Mouse (Mus musculus) MEL (cell line): Measurements from ENCODE around the gene Ksr1.

Source experiments
- BHLHE40 ChIP-seq: IDR thresholded peaks from 2 replicates; pipeline ENCODE4 v1.6.1; 2012; ENCODE audit warnings: low read depth, mild to moderate bottlenecking, inconsistent platforms, low read length, improper control_type of control experiment, borderline replicate concordance
- CHD1 ChIP-seq: IDR thresholded peaks from 2 replicates; pipeline ENCODE4 v1.6.1; 2012; ENCODE audit warnings: low read depth, mild to moderate bottlenecking, inconsistent platforms, low read length, improper control_type of control experiment
- CTCF ChIP-seq, 3 experiments: IDR thresholded peaks in 2 of 3; conservative IDR thresholded peaks in 1 of 3; 2 replicates each; pipeline ENCODE4 v1.5.1; 2011 to 2012; ENCODE audit warnings: low read length in 3 of 3, low read depth in 2 of 3, mild to moderate bottlenecking in 2 of 3, improper control_type of control experiment in 1 of 3, inconsistent platforms in 1 of 3, mixed read lengths in 1 of 3, moderate library complexity in 1 of 3; ENCODE audit not compliant: control insufficient read depth in 1 of 3, insufficient read depth in 1 of 3, poor library complexity in 1 of 3, severe bottlenecking in 1 of 3
- EP300 ChIP-seq, 2 experiments: IDR thresholded peaks; 2 replicates each; pipeline ENCODE4 v1.6.1; 2011; ENCODE audit warnings: improper control_type of control experiment in 2 of 2, low read length in 2 of 2, low read depth in 1 of 2, mild to moderate bottlenecking in 1 of 2
- GABPA ChIP-seq: IDR thresholded peaks from 2 replicates; pipeline ENCODE4 v1.6.1; 2012; ENCODE audit warnings: low read depth, mild to moderate bottlenecking, inconsistent platforms, low read length, improper control_type of control experiment, moderate library complexity
- GATA1 ChIP-seq: IDR thresholded peaks from 2 replicates; pipeline ENCODE4 v1.6.1; 2011; ENCODE audit warnings: low read depth, low read length, improper control_type of control experiment
- POLR2A ChIP-seq, 2 experiments: IDR thresholded peaks; 2 replicates each; pipeline ENCODE4 v1.6.1; 2011 to 2012; ENCODE audit warnings: low read length in 2 of 2, mild to moderate bottlenecking in 2 of 2, control low read depth in 1 of 2, improper control_type of control experiment in 1 of 2, low read depth in 1 of 2, moderate library complexity in 1 of 2; ENCODE audit not compliant: control insufficient read depth in 1 of 2, insufficient read depth in 1 of 2, poor library complexity in 1 of 2
- POLR2AphosphoS5 ChIP-seq: IDR thresholded peaks from 2 replicates; pipeline ENCODE4 v1.6.1; 2012; ENCODE audit warnings: low read depth, borderline replicate concordance, mild to moderate bottlenecking, inconsistent platforms, low read length, moderate library complexity, mixed read lengths
- TAL1 ChIP-seq: IDR thresholded peaks from 2 replicates; pipeline ENCODE4 v1.6.1; 2012; ENCODE audit warnings: mild to moderate bottlenecking, inconsistent platforms, low read length, moderate library complexity, mixed read lengths
- USF2 ChIP-seq, 2 experiments: IDR thresholded peaks; 2 replicates each; pipeline ENCODE4 v1.6.1; 2011 to 2012; ENCODE audit warnings: improper control_type of control experiment in 2 of 2, low read length in 2 of 2, borderline replicate concordance in 1 of 2, inconsistent platforms in 1 of 2, low read depth in 1 of 2, mild to moderate bottlenecking in 1 of 2; ENCODE audit not compliant: insufficient read depth in 1 of 2
- ZKSCAN1 ChIP-seq: IDR thresholded peaks from 2 replicates; pipeline ENCODE4 v1.6.1; 2012; ENCODE audit warnings: low read depth, mild to moderate bottlenecking, inconsistent platforms, low read length, improper control_type of control experiment, moderate library complexity

DNA sequence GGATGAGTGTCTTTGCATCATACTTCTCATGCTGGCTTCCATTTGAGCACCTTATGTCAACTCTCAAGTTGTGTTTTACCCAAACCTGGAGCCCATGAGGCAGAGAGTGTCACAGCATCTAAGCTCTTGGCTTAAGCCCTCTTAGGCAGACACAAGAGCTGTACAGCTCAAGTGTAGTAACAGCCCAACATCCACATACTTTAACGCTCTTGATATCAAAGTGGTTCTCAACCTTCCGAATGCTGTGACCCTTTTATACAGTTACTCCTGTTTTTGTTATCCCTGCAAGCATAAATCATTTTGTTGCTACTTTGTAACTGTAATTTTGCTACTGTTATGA, 80.0 kb downstream of the Ksr1 start:
- TF ChIP-seq BHLHE40 (no peak), TAL1 (no peak), ZKSCAN1 (no peak), CTCF (IDR thresholded peaks at IDR 0.05 in 2 of 3, conservative IDR thresholded peaks at IDR 0.05 in 1 of 3; ENCODE audit: control insufficient read depth in 1 of 3, insufficient read depth in 1 of 3, low read depth in 2 of 3, low read length in 3 of 3, poor library complexity in 1 of 3, severe bottlenecking in 1 of 3) (no peak), GABPA (no peak), POLR2A (IDR thresholded peaks at IDR 0.05; ENCODE audit: control insufficient read depth in 1 of 2, insufficient read depth in 1 of 2, low read depth in 1 of 2, low read length in 2 of 2, poor library complexity in 1 of 2) (no peak), USF2 (IDR thresholded peaks at IDR 0.05; ENCODE audit: borderline replicate concordance in 1 of 2, insufficient read depth in 1 of 2, low read depth in 1 of 2, low read length in 2 of 2) (no peak), EP300 (IDR thresholded peaks at IDR 0.05; ENCODE audit: low read depth in 1 of 2, low read length in 2 of 2) (no peak), CHD1 (no peak), POLR2AphosphoS5 (no peak), GATA1 (no peak)
